Mouse (Mus musculus): ENCODE data around the gene Fbxo30. TPM values are rescaled to one million over a fixed set of nuclear protein-coding genes. Genes with fewer than 3 reads are reported as not detected.
A peak's percentile ranks its signal among the peaks of the same experiment; 100 is the strongest.
"Not testable (repeated sequence)": the region's sequence is repeated elsewhere in the genome, so short reads cannot be mapped to it uniquely, and the experiment has no call there.

Fbxo30 gene
- 49.5 and 53.1 TPM in 2 replicates for polyA plus RNA-seq (2016; fragmentation: Nextera tagmentation; extraction: Ambion mirVana)

GRCm38 (mm10) chr10:11280578-11281463, at the start of gene Fbxo30:
Gene Fbxo30 (plus strand): TSS chr10:11281330.
- Histone ChIP-seq H3K9me3 (peaks cover 4% of the 10 kb centered on the region), H3K27me3 (ENCODE audit: poor library complexity, severe bottlenecking) (0 out of 2 replicates have a peak, but pooled peaks cover 3% of the 10 kb centered on the region), H3K4me1 (peaks cover 20% of the 10 kb centered on the region), H3K36me3 (replicated peaks) (peaks cover 9% of the 10 kb centered on the region), H3K4me3 (peak within 1 kb of the TSS; percentile 94), H3K27ac (peak within 1 kb of the TSS; percentile 99)
- peak; percentile 91 for DNase-seq (ENCODE audit: extremely low spot score, low spot score)
- WGBS, result under 1% methylated on average over 80 of the region's 93 CpGs

- Histone ChIP-seq H3K36me3 (replicated peaks) (no peaks in the 10 kb centered on the region), H3K9me3 (no peaks in the 10 kb centered on the region), H3K27me3 (ENCODE audit: poor library complexity, severe bottlenecking) (no peaks in the 10 kb centered on the region), H3K27ac (no peak overlapping the region), H3K4me1 (no peaks in the 10 kb centered on the region), H3K4me3 (no peak overlapping the region)
- WGBS, result 78% methylated on average over 3 of the region's 3 CpGs
- DNase-seq (ENCODE audit: extremely low spot score, low spot score), result no peak
Observed at GRCm38 (mm10) chr10:11233208-11233607, 47.9 kb upstream of the Fbxo30 start.

GRCm38 (mm10) chr10:11242988-11243387, 38.1 kb upstream of the Fbxo30 start:
- not testable (repeated sequence) for H3K4me1 ChIP-seq; H3K27ac ChIP-seq; H3K36me3 ChIP-seq (replicated peaks); DNase-seq (ENCODE audit: extremely low spot score, low spot score); H3K4me3 ChIP-seq; H3K9me3 ChIP-seq; H3K27me3 ChIP-seq (ENCODE audit: poor library complexity, severe bottlenecking)
- 69% methylated on average over 3 of the region's 3 CpGs for WGBS

- Histone ChIP-seq H3K9me3 (no peaks in the 10 kb centered on the region), H3K4me1 (0 out of 2 replicates have a peak, but pooled peaks cover 4% of the 10 kb centered on the region), H3K27ac (no peak overlapping the region), H3K4me3 (no peak overlapping the region), H3K27me3 (ENCODE audit: poor library complexity, severe bottlenecking) (no peaks in the 10 kb centered on the region), H3K36me3 (replicated peaks) (no peaks in the 10 kb centered on the region)
- DNase-seq (ENCODE audit: extremely low spot score, low spot score), result no peak
- 90% methylated on average over 3 of the region's 3 CpGs for WGBS
Observed at GRCm38 (mm10) chr10:11248210-11248609, 32.9 kb upstream of the Fbxo30 start.

GRCm38 (mm10) chr10:11250247-11250997, 30.7 kb upstream of the Fbxo30 start:
- Histone ChIP-seq H3K4me1 (0 out of 2 replicates have a peak, but pooled peaks cover 4% of the 10 kb centered on the region), H3K27me3 (ENCODE audit: poor library complexity, severe bottlenecking) (no peaks in the 10 kb centered on the region), H3K4me3 (no peak overlapping the region), H3K9me3 (no peaks in the 10 kb centered on the region), H3K36me3 (replicated peaks) (no peaks in the 10 kb centered on the region), H3K27ac (no peak overlapping the region)
- 84% methylated on average over 2 of the region's 2 CpGs for WGBS
- no peak for DNase-seq (ENCODE audit: extremely low spot score, low spot score)

GRCm38 (mm10) chr10:11253581-11253980, 27.5 kb upstream of the Fbxo30 start:
- not testable (repeated sequence) for H3K9me3 ChIP-seq; H3K4me3 ChIP-seq; H3K36me3 ChIP-seq (replicated peaks); H3K27ac ChIP-seq; H3K4me1 ChIP-seq; DNase-seq (ENCODE audit: extremely low spot score, low spot score); H3K27me3 ChIP-seq (ENCODE audit: poor library complexity, severe bottlenecking)
- WGBS, result 93% methylated on average over 4 of the region's 4 CpGs

GRCm38 (mm10) chr10:11260119-11260518, 21.0 kb upstream of the Fbxo30 start:
- H3K4me1 ChIP-seq, result no peaks in the 10 kb centered on the region
- no peak overlapping the region for H3K4me3 ChIP-seq
- no peaks in the 10 kb centered on the region for H3K27me3 ChIP-seq (ENCODE audit: poor library complexity, severe bottlenecking)
- peaks cover 5% of the 10 kb centered on the region; the same call in 1 of the 2 replicates for H3K9me3 ChIP-seq
- no peak for DNase-seq (ENCODE audit: extremely low spot score, low spot score)
- no peaks in the 10 kb centered on the region for H3K36me3 ChIP-seq (replicated peaks)
- no peak overlapping the region for H3K27ac ChIP-seq

GRCm38 (mm10) chr10:11262292-11262691, 18.8 kb upstream of the Fbxo30 start:
- WGBS, result 82% methylated on average over 2 of the region's 2 CpGs
- H3K9me3 ChIP-seq; H3K27ac ChIP-seq; H3K4me3 ChIP-seq; H3K27me3 ChIP-seq (ENCODE audit: poor library complexity, severe bottlenecking); DNase-seq (ENCODE audit: extremely low spot score, low spot score); H3K4me1 ChIP-seq; H3K36me3 ChIP-seq (replicated peaks): not testable (repeated sequence)

GRCm38 (mm10) chr10:11263795-11264194, 17.3 kb upstream of the Fbxo30 start:
- not testable (repeated sequence) for H3K27me3 ChIP-seq (ENCODE audit: poor library complexity, severe bottlenecking); H3K4me3 ChIP-seq; H3K36me3 ChIP-seq (replicated peaks); H3K27ac ChIP-seq; H3K4me1 ChIP-seq; DNase-seq (ENCODE audit: extremely low spot score, low spot score); H3K9me3 ChIP-seq
- WGBS, result 89% methylated on average over 2 of the region's 2 CpGs

GRCm38 (mm10) chr10:11269165-11269564, 12.0 kb upstream of the Fbxo30 start:
- no peak for DNase-seq (ENCODE audit: extremely low spot score, low spot score)
- Histone ChIP-seq H3K36me3 (replicated peaks) (no peaks in the 10 kb centered on the region), H3K27ac (no peak overlapping the region), H3K9me3 (no peaks in the 10 kb centered on the region), H3K27me3 (ENCODE audit: poor library complexity, severe bottlenecking) (no peaks in the 10 kb centered on the region), H3K4me1 (no peaks in the 10 kb centered on the region), H3K4me3 (no peak overlapping the region)

- Histone ChIP-seq H3K9me3 (no peaks in the 10 kb centered on the region), H3K4me1 (no peaks in the 10 kb centered on the region), H3K27ac (no peak overlapping the region), H3K27me3 (ENCODE audit: poor library complexity, severe bottlenecking) (0 out of 2 replicates have a peak, but pooled peaks cover 1% of the 10 kb centered on the region), H3K4me3 (no peak overlapping the region), H3K36me3 (replicated peaks) (no peaks in the 10 kb centered on the region)
- DNase-seq (ENCODE audit: extremely low spot score, low spot score), result no peak
- WGBS, result 52% methylated on average over 1 of the region's 1 CpGs
Observed at GRCm38 (mm10) chr10:11274431-11274830, 6.7 kb upstream of the Fbxo30 start.

- WGBS, result 6% methylated on average over 6 of the region's 6 CpGs
- Histone ChIP-seq H3K4me1 (peaks cover 20% of the 10 kb centered on the region), H3K27ac (peak overlapping the region; percentile 99), H3K9me3 (peaks cover 4% of the 10 kb centered on the region), H3K27me3 (ENCODE audit: poor library complexity, severe bottlenecking) (0 out of 2 replicates have a peak, but pooled peaks cover 3% of the 10 kb centered on the region), H3K4me3 (peak overlapping the region; percentile 94), H3K36me3 (replicated peaks) (peaks cover 9% of the 10 kb centered on the region)
- no peak for DNase-seq (ENCODE audit: extremely low spot score, low spot score)
Observed at GRCm38 (mm10) chr10:11280235-11280577, 924 bp upstream of the Fbxo30 start.
